Mouse (Mus musculus) liver, postnatal 0 days (tissue): Measurements from ENCODE around the gene Sumo2. TPM values are rescaled to one million over a fixed set of nuclear protein-coding genes. Genes with fewer than 3 reads are reported as not detected.
A peak's percentile ranks its signal among the peaks of the same experiment; 100 is the strongest.
"Not testable (repeated sequence)": the region's sequence is repeated elsewhere in the genome, so short reads cannot be mapped to it uniquely, and the experiment has no call there.

Experiments
- ATAC-seq: fragments of 200-750 bp; cut with Nextera tagmentation; 2 replicates; pipeline ENCODE4 v1.8.0; 2017; ENCODE audit warnings: mild to moderate bottlenecking, moderate library complexity
- DNase-seq: peaks from one replicate; pipeline ENCODE4 v3.0.0-alpha.2; 2016
- H3K27ac ChIP-seq: fragments of 300-500 bp; sonication (generic); 2 replicates; pipeline ENCODE4 v1.5.1; 2014; ENCODE audit warnings: antibody characterized with exemption, moderate library complexity, mild to moderate bottlenecking, low read depth
- H3K27me3 ChIP-seq: fragments of 300-500 bp; sonication (generic); 2 replicates; pipeline ENCODE4 v1.6.1; 2014; ENCODE audit warnings: low read length, control low read depth, mixed read lengths; ENCODE audit not compliant: insufficient read depth
- H3K36me3 ChIP-seq: fragments of 300-500 bp; sonication (generic); replicated peaks from 2 replicates; pipeline ENCODE4 v1.6.1; 2014; ENCODE audit warnings: mild to moderate bottlenecking, control low read depth, low read length, moderate library complexity, mixed read lengths; ENCODE audit not compliant: insufficient read depth
- H3K4me1 ChIP-seq: fragments of 300-500 bp; sonication (generic); 2 replicates; pipeline ENCODE4 v1.6.1; 2014; ENCODE audit warnings: antibody characterized with exemption, mild to moderate bottlenecking, control low read depth; ENCODE audit not compliant: insufficient read depth
- H3K4me2 ChIP-seq: fragments of 300-500 bp; sonication (generic); 2 replicates; pipeline ENCODE4 v1.6.1; 2014; ENCODE audit warnings: low read depth, mild to moderate bottlenecking, low read length, moderate library complexity, mixed read lengths
- H3K4me3 ChIP-seq: fragments of 300-500 bp; sonication (generic); 2 replicates; pipeline ENCODE4 v1.5.1; 2014; ENCODE audit warnings: low read depth, low read length
- H3K9ac ChIP-seq: fragments of 300-500 bp; sonication (generic); replicated peaks from 2 replicates; pipeline ENCODE4 v1.6.1; 2014; ENCODE audit warnings: mild to moderate bottlenecking, moderate library complexity
- H3K9me3 ChIP-seq: fragments of 300-500 bp; sonication (generic); 2 replicates; pipeline ENCODE4 v1.6.1; 2016; ENCODE audit warnings: mild to moderate bottlenecking, control low read depth, low read length, mixed read lengths
- CTCF ChIP-seq: sonication (generic); IDR thresholded peaks from 2 replicates; pipeline ENCODE4 v1.5.1; 2016; ENCODE audit warnings: antibody characterized with exemption, low read depth
- EP300 ChIP-seq: IDR thresholded peaks from 2 replicates; pipeline ENCODE4 v1.6.1; 2016; ENCODE audit warnings: antibody characterized with exemption, low read depth, mild to moderate bottlenecking
- WGBS: fragments of 180-500 bp; shearing (Covaris S2); extraction: QIAGEN DNeasy Blood & Tissue Kit; methylation state at CpG from one replicate; pipeline ENCODE4 v1.1.7; 2014; ENCODE audit not compliant: insufficient replicate concordance; 5-methylcytosine and 5-hydroxymethylcytosine counted together
- polyA plus RNA-seq: library from polyadenylated mRNA; unstranded; fragments of >200 nt; fragmentation: Nextera tagmentation; extraction: Ambion mirVana; gene quantifications from 2 replicates; pipeline ENCODE4 v1.2.1, GENCODE M21; 2015

The Sumo2 gene
- polyA plus RNA-seq, 1 experiment from 2014 or later, result 281 TPM

DNA sequence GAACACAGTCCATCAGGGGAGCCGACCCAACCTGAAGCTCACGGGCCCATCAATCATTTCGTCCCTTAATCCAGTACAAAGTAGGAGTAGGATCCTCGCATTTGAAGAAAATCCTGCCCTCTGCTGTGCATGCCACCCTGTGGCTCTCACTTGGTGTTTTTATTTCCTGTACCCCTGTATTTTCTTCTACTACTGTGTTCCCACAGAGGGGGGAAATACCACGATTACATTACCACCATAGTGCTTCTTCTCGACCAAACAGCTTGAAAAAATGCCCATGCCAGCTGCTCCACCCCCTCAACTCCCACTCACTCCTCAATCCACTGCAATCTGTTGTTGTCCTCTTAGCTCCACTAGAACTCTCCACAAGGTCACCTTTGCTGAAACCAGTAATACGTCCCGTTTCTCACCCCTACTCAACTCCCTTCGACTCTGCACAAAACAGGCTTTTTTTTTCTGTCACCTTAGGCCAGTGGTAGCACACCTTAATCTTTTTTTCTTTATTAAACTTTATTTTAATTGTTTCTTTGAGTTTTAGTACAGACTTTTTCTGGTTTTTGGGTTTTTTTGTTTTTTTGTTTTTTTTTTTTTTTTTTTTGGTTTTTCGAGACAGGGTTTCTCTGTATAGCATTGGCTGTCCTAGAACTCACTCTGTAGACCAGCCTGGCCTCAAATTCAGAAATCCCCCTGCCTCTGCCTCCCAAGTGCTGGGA is 936 bp upstream of the Sumo2 start:
- H3K4me1 ChIP-seq, result peaks cover 10% of the 10 kb centered on the region
- peak overlapping the region; percentile 78 for H3K4me2 ChIP-seq
- DNase-seq (no peak), ATAC-seq (no peak)
- H3K27ac ChIP-seq, result peak overlapping the region; percentile 99
- peak overlapping the region; percentile 86; the same call in 1 of the 2 replicates for H3K4me3 ChIP-seq
- no peaks in the 10 kb centered on the region for H3K27me3 ChIP-seq
- TF ChIP-seq EP300, result no peak
- TF ChIP-seq CTCF, result no peak
- WGBS, result 86% methylated on average over 10 of the region's 10 CpGs
- peaks cover 22% of the 10 kb centered on the region for H3K36me3 ChIP-seq
- H3K9ac ChIP-seq, result no peak overlapping the region
- H3K9me3 ChIP-seq, result no peaks in the 10 kb centered on the region

DNA sequence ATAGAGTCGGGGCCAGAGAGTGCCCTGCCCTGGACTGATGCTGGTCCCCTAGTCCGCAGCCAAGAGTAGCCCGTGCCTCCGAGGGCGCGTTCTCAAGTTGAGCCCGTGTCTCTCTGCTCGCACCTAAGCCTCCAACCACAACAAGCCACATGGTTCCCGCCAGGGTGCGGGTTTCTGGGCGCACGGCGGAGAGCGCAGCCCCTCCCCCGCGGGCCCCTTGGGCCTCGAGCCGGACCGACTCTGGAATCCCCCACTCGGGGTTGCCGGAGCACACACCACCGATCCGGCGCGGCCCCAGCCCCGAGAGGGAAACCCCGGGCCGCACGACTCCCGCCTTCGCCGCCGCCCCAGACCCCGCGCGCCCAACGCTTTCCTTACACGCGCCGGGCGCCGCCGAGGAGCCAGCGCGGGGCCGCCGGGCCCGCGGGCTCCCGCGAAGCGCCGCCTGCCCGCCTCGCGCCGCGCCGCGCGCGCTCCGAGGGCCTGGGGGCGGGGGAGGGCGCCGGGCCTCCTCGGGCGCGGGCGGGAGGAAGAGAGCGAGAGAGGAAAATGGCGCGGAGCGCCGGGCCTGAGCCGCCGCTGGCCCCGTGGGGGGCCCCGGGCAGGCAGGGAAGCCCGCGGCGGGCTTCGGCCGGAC is 557 bp downstream of the Sumo2 start:
- under 1% methylated on average over 42 of the region's 84 CpGs for WGBS
- Histone ChIP-seq H3K4me3 (peak overlapping the region; percentile 86), H3K4me2 (peak overlapping the region; percentile 78), H3K9me3 (no peaks in the 10 kb centered on the region), H3K27me3 (no peaks in the 10 kb centered on the region), H3K4me1 (peaks cover 10% of the 10 kb centered on the region), H3K9ac (peak overlapping the region; percentile 96), H3K27ac (peak overlapping the region; percentile 99), H3K36me3 (peaks cover 32% of the 10 kb centered on the region)
- DNase-seq (peak; percentile 75), ATAC-seq (peak; percentile 78)
- no peak for TF ChIP-seq EP300
- no peak for TF ChIP-seq CTCF

DNA sequence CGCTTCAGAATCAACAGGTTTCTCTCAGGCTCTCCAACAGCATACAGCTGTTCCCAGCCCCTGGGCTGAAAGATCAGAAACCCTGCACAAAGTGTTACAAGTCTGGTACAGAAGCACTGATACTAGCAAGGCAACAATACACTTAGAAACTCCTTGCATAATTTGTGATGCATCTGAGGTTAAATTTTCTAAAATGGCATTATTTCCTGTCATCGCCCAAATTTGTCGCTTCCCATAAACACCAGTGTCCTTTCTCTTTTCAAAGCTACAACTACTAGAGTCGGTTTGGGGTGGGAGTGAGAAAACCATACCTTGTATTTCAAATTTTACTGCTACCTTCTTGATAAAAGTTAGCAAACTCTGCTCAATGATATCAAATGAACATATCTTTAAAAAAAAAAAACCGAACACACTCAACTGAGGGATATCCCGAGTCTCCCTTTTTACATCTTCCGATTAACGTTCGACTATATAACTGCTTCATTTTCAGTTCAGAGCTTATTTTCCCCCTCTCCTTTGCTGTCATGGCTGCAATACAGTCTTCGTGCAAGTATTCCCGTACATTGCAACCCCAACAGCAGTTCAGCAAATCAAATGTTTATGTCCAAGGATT is 1.2 kb downstream of the Sumo2 start:
- no peak for DNase-seq
- H3K27me3 ChIP-seq, result no peaks in the 10 kb centered on the region
- H3K9ac ChIP-seq, result peak overlapping the region; percentile 96
- H3K4me3 ChIP-seq, result peak overlapping the region; percentile 86
- peaks cover 10% of the 10 kb centered on the region for H3K4me1 ChIP-seq
- 4% methylated on average over 11 of the region's 11 CpGs for WGBS
- H3K9me3 ChIP-seq, result no peaks in the 10 kb centered on the region
- H3K36me3 ChIP-seq, result peaks cover 38% of the 10 kb centered on the region
- peak overlapping the region; percentile 99 for H3K27ac ChIP-seq
- H3K4me2 ChIP-seq, result peak overlapping the region; percentile 78
- ATAC-seq, result no peak
- TF ChIP-seq EP300 (no peak), CTCF (no peak)

DNA sequence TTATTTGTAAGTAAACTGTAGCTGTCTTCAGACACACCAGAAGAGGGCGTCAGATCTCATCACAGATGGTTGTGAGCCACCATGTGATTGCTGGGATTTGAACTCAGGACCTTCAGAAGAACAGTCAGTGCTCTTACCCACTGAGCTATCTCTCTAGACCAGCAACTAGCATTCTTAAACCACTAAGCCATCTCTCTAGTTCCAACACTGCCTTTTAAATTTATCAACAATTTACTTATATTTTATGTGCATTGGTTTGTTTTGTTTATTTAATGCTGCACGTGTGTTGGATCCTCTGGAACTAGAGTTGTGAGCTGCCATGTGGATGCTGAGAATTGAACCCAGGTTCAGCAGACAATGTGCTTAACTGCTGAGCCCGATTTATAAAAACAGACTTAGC is 9.6 kb downstream of the Sumo2 start:
- not testable (repeated sequence) for ATAC-seq, H3K9ac ChIP-seq, DNase-seq, H3K4me1 ChIP-seq, H3K9me3 ChIP-seq, H3K4me2 ChIP-seq, H3K27ac ChIP-seq, H3K27me3 ChIP-seq, H3K4me3 ChIP-seq
- 85% methylated on average over 3 of the region's 3 CpGs for WGBS
- peaks cover 58% of the 10 kb centered on the region for H3K36me3 ChIP-seq

DNA sequence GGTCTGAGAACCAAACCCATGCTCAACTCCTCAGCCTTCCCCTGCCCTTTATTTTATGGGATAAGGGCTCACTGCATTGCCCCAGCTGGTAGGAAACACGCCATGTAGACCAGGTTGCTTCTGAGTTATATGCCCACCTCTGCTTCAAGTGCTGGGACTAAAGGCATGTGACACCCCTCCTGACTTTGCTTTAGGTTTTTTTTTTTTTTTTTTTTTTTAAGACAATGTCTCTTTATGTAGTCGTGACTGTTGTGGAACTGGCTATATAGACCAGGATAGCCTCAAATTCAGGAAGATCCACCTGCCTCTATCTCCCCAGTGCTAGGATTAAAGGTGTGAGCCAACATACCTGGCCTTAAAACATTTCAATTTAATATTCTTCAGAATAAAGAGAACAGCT is 13.4 kb downstream of the Sumo2 start:
- Histone ChIP-seq H3K27me3 (no peaks in the 10 kb centered on the region), H3K4me2 (no peak overlapping the region), H3K4me1 (no peaks in the 10 kb centered on the region), H3K9ac (no peak overlapping the region), H3K36me3 (peaks cover 37% of the 10 kb centered on the region), H3K4me3 (no peak overlapping the region), H3K9me3 (no peaks in the 10 kb centered on the region), H3K27ac (no peak overlapping the region)
- no peak for TF ChIP-seq EP300
- no peak for TF ChIP-seq CTCF
- 74% methylated on average over 2 of the region's 2 CpGs for WGBS
- ATAC-seq (no peak), DNase-seq (no peak)

DNA sequence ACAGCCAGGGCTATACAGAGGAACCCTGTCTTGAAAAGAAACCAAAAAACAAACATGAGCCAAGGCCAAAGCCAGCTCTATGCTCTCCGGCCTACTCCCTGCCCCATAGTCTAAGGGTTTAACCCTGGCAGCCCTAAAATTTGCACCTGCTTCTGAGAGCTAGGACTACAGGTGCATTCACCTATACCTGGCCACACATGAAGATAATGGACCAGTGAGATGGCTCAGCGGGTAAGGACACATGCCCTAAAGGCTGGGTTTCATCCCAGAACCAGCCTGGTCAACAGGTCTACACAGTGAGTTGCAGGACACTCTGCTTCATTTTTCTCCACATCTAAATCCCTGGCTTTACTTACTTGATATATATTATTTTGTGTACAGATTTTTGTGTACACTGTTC is 13.8 kb downstream of the Sumo2 start:
- no peak overlapping the region for H3K4me3 ChIP-seq
- no peak overlapping the region for H3K9ac ChIP-seq
- WGBS, result 97% methylated on average over 2 of the region's 2 CpGs
- no peak overlapping the region for H3K27ac ChIP-seq
- ATAC-seq, result no peak
- peaks cover 32% of the 10 kb centered on the region for H3K36me3 ChIP-seq
- TF ChIP-seq CTCF (no peak), EP300 (no peak)
- H3K9me3 ChIP-seq, result no peaks in the 10 kb centered on the region
- no peak overlapping the region for H3K4me2 ChIP-seq
- H3K27me3 ChIP-seq, result no peaks in the 10 kb centered on the region
- no peak for DNase-seq
- H3K4me1 ChIP-seq, result no peaks in the 10 kb centered on the region
